ENCODE assay signal across 22 mouse cellular contexts in the genomic region with DNA sequence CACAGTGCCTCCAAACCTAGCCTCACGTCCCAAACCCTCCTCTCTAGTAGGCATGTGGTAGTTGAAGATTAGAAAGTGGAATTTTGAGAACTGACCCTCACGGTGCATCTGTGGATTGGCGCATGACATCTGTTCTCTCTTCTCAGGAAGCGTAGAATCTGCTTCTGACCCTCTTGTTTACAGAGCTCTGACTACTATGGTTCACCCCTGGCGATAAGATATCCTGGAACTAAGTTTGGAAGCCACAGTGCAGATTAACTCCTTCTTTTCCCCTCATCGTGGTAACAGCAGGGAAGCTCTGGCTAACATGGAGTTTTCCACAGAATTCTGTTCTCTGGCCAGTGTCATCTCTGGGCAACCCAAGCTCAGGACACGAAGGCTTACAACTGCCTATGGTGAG.
DNase-seq lines count a peak whose midpoint lies in the region; ATAC-seq and TF ChIP-seq lines count a peak whose summit lies in the region.
"Had no signal": no experiment of that assay in that cellular context is flagged by ENCODE, and none has a peak within 500 bp of the region (broad histone marks: within the 10 kb centered on the region; RNA-seq: fewer than 3 reads in every experiment).

No protein-coding gene starts in this region.

- no peaks in the 10 kb centered on the region for H3K36me3 ChIP-seq in heart, embryonic 12.5 days
- H3K36me3 ChIP-seq in heart, adult 2 months (ENCODE audit: control insufficient read depth, insufficient read depth, low read length) = no peaks in the 10 kb centered on the region
- H3K36me3 ChIP-seq in heart, embryonic 14.5 days (ENCODE audit: control insufficient read depth, insufficient read depth, low read length) = no peaks in the 10 kb centered on the region
- no peaks in the 10 kb centered on the region for H3K36me3 ChIP-seq in heart, embryonic 11.5 days (ENCODE audit: control insufficient read depth, insufficient read depth, low read length)
- H3K36me3 ChIP-seq: embryonic facial prominence, embryonic 13.5 days; embryonic facial prominence, embryonic 15.5 days; forebrain, embryonic 10.5 days; forebrain, embryonic 12.5 days had no signal

- H3K9ac ChIP-seq in heart, embryonic 12.5 days = no peak overlapping the region
- H3K9ac ChIP-seq in heart, adult 2 months (ENCODE audit: low read depth, low read length) = no peak overlapping the region
- no peak overlapping the region for H3K9ac ChIP-seq in heart, embryonic 14.5 days (ENCODE audit: low read length)
- H3K9ac ChIP-seq in heart, embryonic 11.5 days (ENCODE audit: low read depth, low read length) = no peak overlapping the region
- H3K9ac ChIP-seq: embryonic facial prominence, embryonic 13.5 days; embryonic facial prominence, embryonic 15.5 days; forebrain, embryonic 12.5 days had no signal

- intact Hi-C loops in heart, adult 2 months (cut with DNase I) = no loop called here

- no peaks in the 10 kb centered on the region for H3K27me3 ChIP-seq in heart, embryonic 12.5 days (replicated peaks)
- no peaks in the 10 kb centered on the region for H3K27me3 ChIP-seq in heart, adult 2 months (ENCODE audit: control insufficient read depth, insufficient read depth, low read length)
- no peaks in the 10 kb centered on the region for H3K27me3 ChIP-seq in heart, embryonic 14.5 days (ENCODE audit: control insufficient read depth, insufficient read depth, low read length)
- H3K27me3 ChIP-seq in heart, embryonic 11.5 days (ENCODE audit: control insufficient read depth, insufficient read depth, low read length) = no peaks in the 10 kb centered on the region
- H3K27me3 ChIP-seq: embryonic facial prominence, embryonic 13.5 days; embryonic facial prominence, embryonic 15.5 days; forebrain, embryonic 12.5 days had no signal

- no peak for TF ChIP-seq POLR2A in heart, adult 2 months (IDR thresholded peaks at IDR 0.05; ENCODE audit: insufficient read depth, low read depth, low read length)

- H3K4me2 ChIP-seq in heart, embryonic 12.5 days = peak overlapping the region; percentile 15; the same call in 1 of the 2 replicates
- H3K4me2 ChIP-seq in heart, embryonic 14.5 days (ENCODE audit: low read length) = peak overlapping the region; percentile 14; the same call in 1 of the 2 replicates
- H3K4me2 ChIP-seq in heart, embryonic 11.5 days = no peak overlapping the region
- H3K4me2 ChIP-seq: embryonic facial prominence, embryonic 13.5 days; embryonic facial prominence, embryonic 15.5 days; forebrain, embryonic 12.5 days had no signal

- peaks cover 20% of the 10 kb centered on the region for H3K4me1 ChIP-seq in heart, embryonic 12.5 days (replicated peaks)
- peaks cover 4% of the 10 kb centered on the region for H3K4me1 ChIP-seq in heart, adult 2 months (ENCODE audit: control insufficient read depth, insufficient read depth, low read length)
- peaks cover 6 to 20% of the 10 kb centered on the region in 2 experiments for H3K4me1 ChIP-seq in heart, embryonic 14.5 days (ENCODE audit: control insufficient read depth in 2 of 2, insufficient read depth in 2 of 2, low read length in 2 of 2)
- H3K4me1 ChIP-seq in heart, embryonic 11.5 days (ENCODE audit: control insufficient read depth, insufficient read depth, low read length) = peaks cover 15% of the 10 kb centered on the region

- no peak for DNase-seq in heart, adult 2 months
- DNase-seq in yolk sac, embryonic 10.5 days (ENCODE audit: low spot score) = peak; percentile 32
- no peak for DNase-seq in urinary bladder, postnatal 36 days (ENCODE audit: low spot score in 2 of 2)
- DNase-seq: adrenal gland, adult 2 months; adrenal gland, postnatal 10 days; adrenal gland, postnatal 25 days; cerebellum, adult 11 months; cerebellum, adult 18-20 months; cerebellum, adult 8-10 months; cerebellum, adult 9-11 months; cerebellum, postnatal 14 days; cerebellum, postnatal 36 days; embryo, embryonic 11 days had no signal

- H3K9me3 ChIP-seq in heart, embryonic 12.5 days (replicated peaks) = peaks cover 8% of the 10 kb centered on the region
- no peaks in the 10 kb centered on the region for H3K9me3 ChIP-seq in heart, embryonic 14.5 days (ENCODE audit: control insufficient read depth, low read length)
- no peaks in the 10 kb centered on the region for H3K9me3 ChIP-seq in heart, embryonic 11.5 days (replicated peaks; ENCODE audit: control insufficient read depth, low read length)
- H3K9me3 ChIP-seq: embryonic facial prominence, embryonic 13.5 days; embryonic facial prominence, embryonic 15.5 days; forebrain, embryonic 12.5 days had no signal

- no peak overlapping the region for H3K27ac ChIP-seq in heart, embryonic 12.5 days (ENCODE audit: poor library complexity, severe bottlenecking)
- H3K27ac ChIP-seq in heart, adult 2 months = no peak overlapping the region
- no peak overlapping the region for H3K27ac ChIP-seq in heart, embryonic 14.5 days (replicated peaks in 1 of 2; ENCODE audit: control insufficient read depth in 1 of 2, insufficient read depth in 1 of 2, low read depth in 2 of 2, low read length in 2 of 2)
- H3K27ac ChIP-seq in heart, embryonic 11.5 days (ENCODE audit: low read depth, low read length) = no peak overlapping the region
- H3K27ac ChIP-seq: embryonic facial prominence, embryonic 13.5 days; embryonic facial prominence, embryonic 15.5 days; forebrain, embryonic 10.5 days; forebrain, embryonic 12.5 days had no signal

- H3K79me2 ChIP-seq in heart, adult 2 months (replicated peaks; ENCODE audit: control insufficient read depth, insufficient read depth, low read length) = no peaks in the 10 kb centered on the region

- no peak for TF ChIP-seq EP300 in heart, adult 2 months (IDR thresholded peaks at IDR 0.05; ENCODE audit: insufficient read depth, low read depth, low read length)

- no peak; the same call in 1 of the 2 replicates for ATAC-seq in heart, embryonic 12.5 days (ENCODE audit: insufficient number of reproducible peaks, low FRiP score)
- ATAC-seq in heart, embryonic 14.5 days (ENCODE audit: insufficient number of reproducible peaks, insufficient read depth, low FRiP score, low read depth) = no peak
- ATAC-seq in heart, embryonic 11.5 days (replicated peaks; ENCODE audit: insufficient number of reproducible peaks, low FRiP score, low TSS enrichment) = no peak
- ATAC-seq: forebrain, embryonic 14.5 days had no signal

- TF ChIP-seq CTCF in heart, adult 2 months (IDR thresholded peaks at IDR 0.05) = no peak

- no peak overlapping the region for H3K4me3 ChIP-seq in heart, embryonic 12.5 days
- no peak overlapping the region for H3K4me3 ChIP-seq in heart, adult 2 months
- H3K4me3 ChIP-seq in heart, embryonic 14.5 days (ENCODE audit: control insufficient read depth in 1 of 2, insufficient read depth in 1 of 2, low read depth in 1 of 2, low read length in 2 of 2) = no peak overlapping the region
- H3K4me3 ChIP-seq in heart, embryonic 11.5 days (ENCODE audit: low read depth, low read length) = no peak overlapping the region
- H3K4me3 ChIP-seq: embryonic facial prominence, embryonic 13.5 days; embryonic facial prominence, embryonic 15.5 days; erythroblast, embryonic 14.5 days; forebrain, embryonic 10.5 days; forebrain, embryonic 12.5 days had no signal

- 12% methylated on average over 7 of the region's 7 CpGs for WGBS in heart, embryonic 12.5 days
- WGBS in heart, adult 2 months = 34% methylated on average over 7 of the region's 7 CpGs
- WGBS in heart, embryonic 14.5 days = 9% methylated on average over 7 of the region's 7 CpGs
- 17% methylated on average over 7 of the region's 7 CpGs for WGBS in heart, embryonic 11.5 days (ENCODE audit: insufficient replicate concordance)
